Mouse (Mus musculus) C2C12 (cell line): Measurements from ENCODE around the gene Wdr27. TPM values are rescaled to one million over a fixed set of nuclear protein-coding genes. Genes with fewer than 3 reads are reported as not detected.
"Not testable (repeated sequence)": the region's sequence is repeated elsewhere in the genome, so short reads cannot be mapped to it uniquely, and the experiment has no call there.

Experiments used
- H3K27me3 ChIP-seq: one replicate; pipeline ENCODE4 v1.6.1; 2011; ENCODE audit not compliant: control insufficient read depth, insufficient read depth, insufficient read length
- H3K36me3 ChIP-seq: one replicate; pipeline ENCODE4 v1.6.1; 2011; ENCODE audit not compliant: control insufficient read depth, insufficient read depth
- H3K4me3 ChIP-seq: one replicate; pipeline ENCODE4 v1.5.1; 2011; ENCODE audit warnings: mild to moderate bottlenecking, control low read depth; ENCODE audit not compliant: poor library complexity, insufficient read depth, severe bottlenecking
- H3K79me2 ChIP-seq: one replicate; pipeline ENCODE4 v1.6.1; 2011; ENCODE audit not compliant: control insufficient read depth, insufficient read depth
- H3K79me3 ChIP-seq: one replicate; pipeline ENCODE4 v1.6.1; 2011; ENCODE audit warnings: low read depth, control low read depth
- H3ac ChIP-seq: one replicate; pipeline ENCODE3; 2011; ENCODE audit warnings: low read depth; ENCODE audit not compliant: control insufficient read depth, insufficient read length
- CEBPB ChIP-seq: IDR thresholded peaks from one replicate; pipeline ENCODE4 v1.6.1; 2011; ENCODE audit warnings: low read depth, mild to moderate bottlenecking, control low read depth, moderate library complexity
- CTCF ChIP-seq: IDR thresholded peaks from one replicate; pipeline ENCODE4 v1.5.1; 2011; ENCODE audit not compliant: control insufficient read depth, insufficient read depth, insufficient read length
- FOSL1 ChIP-seq: IDR thresholded peaks from one replicate; pipeline ENCODE4 v1.8.0; 2011; ENCODE audit warnings: mild to moderate bottlenecking, low read length; ENCODE audit not compliant: poor library complexity, insufficient read depth, severe bottlenecking
- MAX ChIP-seq: IDR thresholded peaks from one replicate; pipeline ENCODE4 v1.6.1; 2011; ENCODE audit warnings: mild to moderate bottlenecking, control low read depth
- MYOD1 ChIP-seq: IDR thresholded peaks from one replicate; pipeline ENCODE4 v1.6.1; 2011; ENCODE audit warnings: low read depth; ENCODE audit not compliant: control insufficient read depth, insufficient read length
- MYOG ChIP-seq: IDR thresholded peaks from one replicate; pipeline ENCODE4 v1.6.1; 2011; ENCODE audit not compliant: control insufficient read depth, insufficient read length; ENCODE audit errors: extremely low read depth
- USF1 ChIP-seq: IDR thresholded peaks from one replicate; pipeline ENCODE4 v1.6.1; 2011; ENCODE audit warnings: low read depth, mild to moderate bottlenecking, control low read depth, moderate library complexity
- polyA plus RNA-seq: library from polyadenylated mRNA; unstranded; fragments of >200 nt; fragmentation: generic; extraction: Trizol; gene quantifications from one replicate; pipeline ENCODE4 v1.2.1, GENCODE M21; 2012; ENCODE audit warnings: missing spikeins

Gene Wdr27
- polyA plus RNA-seq, 1 experiment, result 5.6 TPM

DNA sequence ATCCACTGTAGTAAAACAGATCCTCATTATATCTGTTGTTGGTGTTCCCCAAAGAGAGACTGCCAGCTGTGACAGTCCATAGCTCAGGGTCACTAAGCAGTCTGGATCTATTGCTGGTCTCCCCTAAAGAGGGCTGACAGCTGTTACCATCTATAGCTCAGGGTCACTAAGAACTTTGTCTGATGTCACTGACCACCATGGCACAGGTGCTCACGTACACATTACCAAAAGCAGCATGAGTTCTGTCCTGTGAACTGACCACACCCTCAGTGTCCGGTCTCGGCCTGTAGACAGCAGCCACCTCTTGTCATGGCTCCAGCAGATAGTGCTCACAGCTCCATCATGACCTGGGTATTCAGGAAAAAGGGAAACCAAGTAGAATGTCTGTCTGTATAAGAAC lies 39.7 kb downstream of the Wdr27 start:
- Histone ChIP-seq H3K4me3 (no peak overlapping the region), H3K36me3 (no peaks in the 10 kb centered on the region), H3K79me3 (no peaks in the 10 kb centered on the region), H3K79me2 (no peaks in the 10 kb centered on the region), H3K27me3 (no peaks in the 10 kb centered on the region), H3ac (no peak overlapping the region)
- TF ChIP-seq MYOD1 (peak; percentile 57), FOSL1 (no peak)

- H3K36me3 ChIP-seq, result no peaks in the 10 kb centered on the region
- TF ChIP-seq MYOG (no peak), USF1 (no peak), CTCF (no peak), FOSL1 (no peak), MYOD1 (no peak), MAX (no peak), CEBPB (no peak)
These were observed 44.0 kb downstream of the Wdr27 start for GRCm38 (mm10) chr17:14898972-14899371.

GRCm38 (mm10) chr17:14895058-14895457 lies 47.9 kb downstream of the Wdr27 start:
- H3K79me2 ChIP-seq, H3K36me3 ChIP-seq, H3K27me3 ChIP-seq, H3K79me3 ChIP-seq, H3K4me3 ChIP-seq, H3ac ChIP-seq: not testable (repeated sequence)

More at GRCm38 (mm10) chr17:14898972-14899371, 44.0 kb downstream of the Wdr27 start:
- Histone ChIP-seq H3K27me3 (no peaks in the 10 kb centered on the region), H3K4me3 (no peak overlapping the region), H3K79me2 (no peaks in the 10 kb centered on the region), H3ac (no peak overlapping the region), H3K79me3 (no peaks in the 10 kb centered on the region)

GRCm38 (mm10) chr17:14886933-14887332 lies 56.0 kb downstream of the Wdr27 start:
- H3K4me3 ChIP-seq, result no peak overlapping the region
- H3K79me3 ChIP-seq, result no peaks in the 10 kb centered on the region
- no peaks in the 10 kb centered on the region for H3K79me2 ChIP-seq
- TF ChIP-seq MAX (no peak), MYOG (no peak), CEBPB (no peak), FOSL1 (no peak), CTCF (no peak), MYOD1 (no peak), USF1 (no peak)
- H3K36me3 ChIP-seq, result no peaks in the 10 kb centered on the region
- H3K27me3 ChIP-seq, result no peaks in the 10 kb centered on the region
- no peak overlapping the region for H3ac ChIP-seq

- Histone ChIP-seq H3K79me3 (no peaks in the 10 kb centered on the region), H3K79me2 (no peaks in the 10 kb centered on the region), H3K27me3 (no peaks in the 10 kb centered on the region), H3K36me3 (no peaks in the 10 kb centered on the region), H3ac (no peak overlapping the region), H3K4me3 (no peak overlapping the region)
- TF ChIP-seq MYOG, result no peak
- no peak for TF ChIP-seq MYOD1
- no peak for TF ChIP-seq CEBPB
These were observed 68.2 kb downstream of the Wdr27 start for GRCm38 (mm10) chr17:14874656-14875204.

DNA sequence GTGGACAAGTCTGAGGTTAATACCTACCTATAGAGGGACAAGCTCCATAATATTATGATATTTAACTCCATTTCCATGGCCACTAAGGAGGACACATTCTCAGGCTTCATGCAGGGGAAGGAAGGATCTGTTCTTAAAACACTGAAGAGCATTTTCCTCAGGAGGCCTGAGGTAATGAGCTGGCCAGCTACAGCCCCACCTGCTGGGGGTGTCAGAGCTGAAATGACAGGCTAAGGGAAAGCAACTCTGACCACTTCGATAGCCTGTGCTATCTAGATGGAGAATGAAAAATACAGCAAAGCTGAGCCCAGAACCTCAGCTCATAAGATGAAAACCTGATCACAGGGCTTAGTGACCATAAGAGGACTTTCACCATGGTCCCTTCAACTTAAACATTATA lies 82.7 kb downstream of the Wdr27 start:
- no peak overlapping the region for H3K4me3 ChIP-seq
- TF ChIP-seq CEBPB (no peak), USF1 (no peak), CTCF (no peak), FOSL1 (no peak), MYOG (no peak), MAX (no peak), MYOD1 (no peak)
- H3K36me3 ChIP-seq, result no peaks in the 10 kb centered on the region
- H3K79me2 ChIP-seq, result no peaks in the 10 kb centered on the region
- H3ac ChIP-seq, result no peak overlapping the region
- H3K79me3 ChIP-seq, result no peaks in the 10 kb centered on the region
- H3K27me3 ChIP-seq, result no peaks in the 10 kb centered on the region
